Comparison of ENCODE assay signal across 21 mouse cellular contexts in genomic region chr5:146442767-146443166, GRCm38 (mm10). TPM values are rescaled to one million over a fixed set of nuclear protein-coding genes. Genes with fewer than 3 reads are reported as not detected.
"Had no signal": no experiment of that assay in that cellular context is flagged by ENCODE, and none has a peak within 500 bp of the region (broad histone marks: within the 10 kb centered on the region; RNA-seq: fewer than 3 reads in every experiment).

No protein-coding gene starts in this region.

- DNase-seq: kidney, adult 2 months; kidney, postnatal 14 days; lung, embryonic 14.5 days; lung, postnatal 10 days; lung, postnatal 4 days; retina, postnatal 1 day; right cerebral cortex, postnatal 14 days; thymus, postnatal 36 days had no signal

- H3K27me3 ChIP-seq: kidney, embryonic 15.5 days; liver, embryonic 15.5 days; midbrain, embryonic 13.5 days had no signal

- H3K9ac ChIP-seq: kidney, embryonic 15.5 days; liver, embryonic 15.5 days; lung, embryonic 14.5 days; midbrain, embryonic 13.5 days had no signal

- ATAC-seq: intestine, embryonic 16.5 days; midbrain, embryonic 13.5 days had no signal

- H3K4me2 ChIP-seq: kidney, embryonic 15.5 days; liver, embryonic 15.5 days; lung, embryonic 14.5 days; midbrain, embryonic 13.5 days had no signal

- H3K9me3 ChIP-seq: limb, embryonic 10.5 days; liver, embryonic 15.5 days; midbrain, embryonic 13.5 days had no signal

- H3K4me3 ChIP-seq: kidney, embryonic 15.5 days; left cerebral cortex, adult 2 months; limb, embryonic 10.5 days; liver, embryonic 15.5 days; midbrain, embryonic 13.5 days; myocyte had no signal

- H3K27ac ChIP-seq: kidney, embryonic 15.5 days; left cerebral cortex, adult 2 months; limb, embryonic 10.5 days; liver, embryonic 15.5 days; midbrain, embryonic 13.5 days had no signal

- H3K4me1 ChIP-seq: kidney, embryonic 15.5 days; limb, embryonic 10.5 days; liver, embryonic 15.5 days; midbrain, embryonic 13.5 days had no signal

- H3K36me3 ChIP-seq: liver, embryonic 15.5 days had no signal

RNA-seq across cellular contexts. Expression of gene Gm6408, which starts 39.0 kb away (rescaled TPM):
- polyA plus RNA-seq: intestine, embryonic 16.5 days; kidney, adult 2 months; kidney, embryonic 15.5 days; large intestine, adult 2 months; limb, embryonic 10.5 days; liver, embryonic 15.5 days; lung, embryonic 14.5 days; midbrain, embryonic 13.5 days; myocyte; neural tube, embryonic 11.5 days; small intestine, adult 2 months; stomach, embryonic 16.5 days; thymus, postnatal 0 days had no signal

RNA-seq across cellular contexts. Expression of gene Gm6370, which starts 48.4 kb away (rescaled TPM):
- polyA plus RNA-seq: intestine, embryonic 16.5 days; kidney, adult 2 months; kidney, embryonic 15.5 days; large intestine, adult 2 months; limb, embryonic 10.5 days; limb, embryonic 14.5 days; liver, embryonic 15.5 days; lung, embryonic 14.5 days; midbrain, embryonic 13.5 days; myocyte; neural tube, embryonic 11.5 days; small intestine, adult 2 months; stomach, embryonic 16.5 days; thymus, postnatal 0 days had no signal

RNA-seq across cellular contexts. Expression of gene Wasf3, which starts 58.0 kb away (rescaled TPM):
- polyA plus RNA-seq: myocyte had no signal

RNA-seq across cellular contexts. Expression of gene 4930449I24Rik, which starts 59.4 kb away (rescaled TPM):
- polyA plus RNA-seq: intestine, embryonic 16.5 days; kidney, adult 2 months; kidney, embryonic 15.5 days; large intestine, adult 2 months; limb, embryonic 10.5 days; limb, embryonic 14.5 days; liver, embryonic 15.5 days; lung, embryonic 14.5 days; midbrain, embryonic 13.5 days; myocyte; neural tube, embryonic 11.5 days; small intestine, adult 2 months; stomach, embryonic 16.5 days; thymus, postnatal 0 days had no signal
